ENCODE assay signal across 13 mouse cellular contexts in the genomic region with DNA sequence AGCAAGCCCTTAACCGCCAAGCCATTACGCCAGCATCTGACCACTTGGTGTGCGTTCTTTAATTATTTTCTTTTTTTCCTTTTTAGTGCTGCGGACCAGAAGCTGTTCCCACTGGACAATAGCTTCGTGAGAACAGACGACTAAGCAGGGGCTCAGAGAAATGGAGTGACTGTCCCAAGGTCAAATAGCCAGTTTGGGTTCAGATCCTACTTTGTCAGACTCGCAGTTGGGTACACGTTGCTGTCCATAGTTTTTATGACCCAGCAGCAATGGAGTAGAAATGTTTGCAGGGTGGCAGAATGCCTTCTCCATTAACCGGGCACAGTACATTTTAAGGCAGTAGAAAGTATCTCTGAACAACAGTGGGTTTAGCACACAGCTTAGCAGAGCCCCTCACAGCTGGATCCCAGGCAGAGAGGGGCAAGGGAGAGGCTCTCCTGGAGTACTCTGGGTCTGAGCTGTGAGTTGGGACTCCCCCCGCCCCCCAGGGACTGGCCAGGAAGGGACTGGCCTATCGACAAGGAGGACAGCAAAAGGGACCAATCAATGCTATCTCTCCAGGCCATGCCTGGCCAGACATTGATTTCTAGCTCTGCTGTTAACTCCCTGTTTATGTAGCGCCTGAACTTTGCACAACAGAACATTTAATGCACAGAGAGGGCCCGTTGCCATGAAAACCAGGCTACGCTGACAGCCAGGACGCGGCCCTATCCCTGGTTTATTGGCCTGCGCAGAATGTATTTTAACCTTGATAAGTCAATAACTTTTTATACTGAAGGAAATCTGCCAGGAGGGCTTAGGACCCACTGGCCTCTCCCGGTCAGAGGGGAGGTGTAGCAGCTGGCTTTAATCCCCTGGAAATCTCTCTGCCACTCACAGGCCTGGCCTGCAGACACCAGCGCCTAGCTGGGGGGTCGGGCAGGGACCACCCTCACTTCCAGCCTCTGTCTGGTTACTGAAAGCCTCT. TPM values are rescaled to one million over a fixed set of nuclear protein-coding genes. Genes with fewer than 3 reads are reported as not detected.
A peak's percentile ranks its signal among the peaks of the same experiment; 100 is the strongest.
DNase-seq lines count a peak whose midpoint lies in the region; ATAC-seq and TF ChIP-seq lines count a peak whose summit lies in the region.
"Had no signal": no experiment of that assay in that cellular context is flagged by ENCODE, and none has a peak within 500 bp of the region (broad histone marks: within the 10 kb centered on the region; RNA-seq: fewer than 3 reads in every experiment).

No protein-coding gene starts in this region.

- 45% methylated on average over 20 of the region's 20 CpGs for WGBS in lung, embryonic 15.5 days
- WGBS in lung, adult 2 months: 71% methylated on average over 20 of the region's 20 CpGs
- WGBS in small intestine, adult 2 months: 36% methylated on average over 20 of the region's 20 CpGs

- H3K36me3 ChIP-seq in lung, embryonic 15.5 days: no peaks in the 10 kb centered on the region
- no peaks in the 10 kb centered on the region for H3K36me3 ChIP-seq in small intestine, adult 2 months (ENCODE audit: control insufficient read depth, insufficient read depth, low read length)

- peak; percentile 66; the same call in 1 of the 2 replicates for ATAC-seq in lung, embryonic 15.5 days (ENCODE audit: borderline replicate concordance, extremely low read depth, low FRiP score, low TSS enrichment)
- ATAC-seq: forebrain, postnatal 0 days had no signal

- H3K27me3 ChIP-seq in lung, embryonic 15.5 days: no peaks in the 10 kb centered on the region
- H3K27me3 ChIP-seq in small intestine, adult 2 months (ENCODE audit: control insufficient read depth, insufficient read depth, low read length): no peaks in the 10 kb centered on the region

- H3K4me1 ChIP-seq in lung, embryonic 15.5 days: peaks cover 18% of the 10 kb centered on the region
- H3K4me1 ChIP-seq in lung, adult 2 months (ENCODE audit: control insufficient read depth, insufficient read depth, low read length): no peaks in the 10 kb centered on the region
- peaks cover 5% of the 10 kb centered on the region for H3K4me1 ChIP-seq in small intestine, adult 2 months (ENCODE audit: control insufficient read depth, insufficient read depth, insufficient read length, low read length)

- no peak for TF ChIP-seq POLR2A in lung, adult 2 months (IDR thresholded peaks at IDR 0.05; ENCODE audit: borderline replicate concordance, extremely low read depth, low read depth, low read length)
- no peak for TF ChIP-seq POLR2A in small intestine, adult 2 months (IDR thresholded peaks at IDR 0.05; ENCODE audit: low read depth, low read length)

- H3K27ac ChIP-seq in lung, embryonic 15.5 days: peak overlapping the region; percentile 49
- peak overlapping the region; percentile 54 for H3K27ac ChIP-seq in small intestine, adult 2 months (ENCODE audit: insufficient read depth, low read depth, low read length)

- H3K4me3 ChIP-seq in lung, embryonic 15.5 days: no peak overlapping the region
- no peak overlapping the region for H3K4me3 ChIP-seq in lung, adult 2 months (replicated peaks; ENCODE audit: extremely low read depth, low read depth, low read length)
- no peak overlapping the region for H3K4me3 ChIP-seq in small intestine, adult 2 months (ENCODE audit: low read depth, low read length)

- no peak overlapping the region for H3K4me2 ChIP-seq in lung, embryonic 15.5 days

- H3K9ac ChIP-seq in lung, embryonic 15.5 days: no peak overlapping the region
- H3K9ac ChIP-seq: forebrain, postnatal 0 days had no signal

- TF ChIP-seq CTCF in lung, adult 2 months (IDR thresholded peaks at IDR 0.05; ENCODE audit: insufficient read depth, low read length): no peak
- TF ChIP-seq CTCF in small intestine, adult 2 months (IDR thresholded peaks at IDR 0.05; ENCODE audit: extremely low read depth, insufficient read length, insufficient replicate concordance, low read depth, low read length): no peak

- H3K9me3 ChIP-seq in lung, embryonic 15.5 days: no peaks in the 10 kb centered on the region

- peak; percentile 51 to 72 for DNase-seq in adrenal gland, adult (ENCODE audit: inconsistent age in 2 of 2, low spot score in 1 of 2)
- DNase-seq in adrenal gland, adult 2 months: no peak
- no peak for DNase-seq in lung, adult 2 months
- DNase-seq in liver: peak; percentile 70
- no peak for DNase-seq in c-Kit-positive CD71-positive TER-119-positive erythroid progenitor cells, embryonic 14.5 days (ENCODE audit: low spot score)
- no peak for DNase-seq in cerebellum, postnatal 14 days
- DNase-seq: adrenal gland, postnatal 36 days; cerebellum, adult 9-11 months; forebrain, postnatal 0 days; kidney, postnatal 14 days; lung, postnatal 10 days had no signal

RNA-seq across cellular contexts. Expression of gene Fam222a, which starts 9.8 kb away (rescaled TPM):
- 10 to 100 TPM; 32.9 to 84.3 TPM for total RNA-seq in adrenal gland, adult 2 months (2021)
- polyA plus RNA-seq in adrenal gland, adult 2 months (2012; rRNA removed): 68.3 and 72.0 TPM in 2 replicates
- 2.1 TPM in 2 replicates for polyA plus RNA-seq in lung, embryonic 15.5 days (2015; fragmentation: Nextera tagmentation; extraction: Ambion mirVana)
- 7.6 and 8.0 TPM in 2 replicates for polyA plus RNA-seq in lung, adult 2 months (2012; rRNA removed)
- 2.8 and 5.3 TPM in 2 replicates for polyA plus RNA-seq in small intestine, adult 2 months (2012; rRNA removed)

Comparison
In these comparisons a context has a peak if more than half of its experiments do, and no peak if none do; other contexts are left out.
1. DNase-seq: peak in adrenal gland, adult (2 of 2) and liver (single experiment); none in adrenal gland, adult 2 months (single experiment), lung, adult 2 months (single experiment), c-Kit-positive CD71-positive TER-119-positive erythroid progenitor cells, embryonic 14.5 days (single experiment) and cerebellum, postnatal 14 days (0 of 2).